Mouse (Mus musculus) spleen, adult 2 months (tissue): ENCODE measurements around the gene Glt1d1.

Experiments
- CTCF ChIP-seq: fragments of 200-500 bp; IDR thresholded peaks from 2 replicates; pipeline ENCODE4 v1.5.1; 2011; ENCODE audit warnings: mild to moderate bottlenecking, inconsistent platforms; ENCODE audit not compliant: insufficient read depth, insufficient read length, insufficient replicate concordance; ENCODE audit errors: extremely low read depth
- POLR2A ChIP-seq: fragments of 200-500 bp; IDR thresholded peaks from 2 replicates; pipeline ENCODE4 v1.6.1; 2011; ENCODE audit warnings: low read depth, low read length, inconsistent platforms

GRCm38 (mm10) chr5:127627242-127627641, 4.8 kb upstream of the Glt1d1 start:
- TF ChIP-seq CTCF (no peak), POLR2A (no peak)
